11 mouse cellular contexts compared by ENCODE assay signal in the genomic region with DNA sequence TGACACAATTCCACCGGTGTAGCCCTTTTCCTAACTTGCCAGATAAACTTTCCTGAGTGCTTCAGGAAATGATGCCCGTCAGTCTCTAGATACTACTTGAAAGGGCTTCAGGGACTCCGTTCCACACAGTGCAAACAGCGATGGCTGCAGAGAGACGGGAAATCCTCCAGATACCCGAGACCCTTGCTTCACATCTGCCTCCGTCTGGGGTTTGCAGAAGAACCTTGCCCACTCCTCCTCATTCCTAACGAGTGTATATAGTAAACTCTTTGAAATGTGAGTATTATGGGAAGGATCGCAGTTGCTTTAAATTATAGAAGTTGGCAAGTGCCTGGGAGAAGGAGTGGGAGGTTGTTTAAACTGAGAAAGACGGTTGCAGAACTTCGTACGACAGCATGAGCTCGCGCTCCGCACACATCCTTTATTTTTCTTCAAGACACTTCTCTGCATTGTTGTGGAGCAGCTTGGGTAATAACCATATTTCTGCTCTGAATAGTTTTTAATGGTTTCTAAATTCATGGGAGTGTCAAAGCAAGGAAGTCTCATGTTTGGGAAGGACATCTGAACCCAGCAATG. TPM values are rescaled to one million over a fixed set of nuclear protein-coding genes. Genes with fewer than 3 reads are reported as not detected.
DNase-seq lines count a peak whose midpoint lies in the region; ATAC-seq and TF ChIP-seq lines count a peak whose summit lies in the region.
"Had no signal": no experiment of that assay in that cellular context is flagged by ENCODE, and none has a peak within 500 bp of the region (broad histone marks: within the 10 kb centered on the region; RNA-seq: fewer than 3 reads in every experiment).

A gene (plus strand): TSS at position 138 of the 576 bp plus-strand sequence.

- H3K4me3 ChIP-seq in liver, adult 2 months (ENCODE audit: insufficient read depth, low read depth, low read length), result peak within 1 kb of the TSS; percentile 35; the same call in 1 of the 2 replicates
- H3K4me3 ChIP-seq in embryonic fibroblast, embryonic 13.5 days (ENCODE audit: insufficient read depth, low read length), result peak within 1 kb of the TSS; percentile 13; the same call in 1 of the 2 replicates
- H3K4me3 ChIP-seq in limb, embryonic 10.5 days, result peak within 1 kb of the TSS; percentile 21
- no peak within 1 kb of the TSS for H3K4me3 ChIP-seq in forebrain, embryonic 14.5 days (ENCODE audit: low read depth, low read length)
- H3K4me3 ChIP-seq: hindbrain, embryonic 15.5 days; midbrain, embryonic 13.5 days had no signal

- TF ChIP-seq POLR2A in liver, adult 2 months (IDR thresholded peaks at IDR 0.05; ENCODE audit: extremely low read depth, insufficient read depth, low read length), result no peak
- no peak for TF ChIP-seq POLR2A in embryonic fibroblast, embryonic 13.5 days (IDR thresholded peaks at IDR 0.05; ENCODE audit: low read depth, low read length)

- H3K27me3 ChIP-seq in liver, adult 2 months (ENCODE audit: control insufficient read depth, insufficient read depth, low read length), result no peaks in the 10 kb centered on the region; the same call in 1 of the 2 replicates
- H3K27me3 ChIP-seq in limb, embryonic 10.5 days (ENCODE audit: low read depth, poor library complexity, severe bottlenecking), result no peaks in the 10 kb centered on the region
- no peaks in the 10 kb centered on the region for H3K27me3 ChIP-seq in forebrain, embryonic 14.5 days (replicated peaks; ENCODE audit: control insufficient read depth, insufficient read depth, low read length)
- H3K27me3 ChIP-seq: hindbrain, embryonic 15.5 days; midbrain, embryonic 13.5 days; Patski had no signal

- no peak within 1 kb of the TSS for H3K9ac ChIP-seq in liver, adult 2 months (ENCODE audit: low read depth, low read length)
- H3K9ac ChIP-seq in forebrain, embryonic 14.5 days (ENCODE audit: low read length), result no peak within 1 kb of the TSS
- H3K9ac ChIP-seq: hindbrain, embryonic 15.5 days; midbrain, embryonic 13.5 days had no signal

- no peaks in the 10 kb centered on the region for H3K9me3 ChIP-seq in limb, embryonic 10.5 days (replicated peaks)
- no peaks in the 10 kb centered on the region for H3K9me3 ChIP-seq in forebrain, embryonic 14.5 days (replicated peaks; ENCODE audit: control insufficient read depth, low read length)
- H3K9me3 ChIP-seq: hindbrain, embryonic 15.5 days; midbrain, embryonic 13.5 days had no signal

- no peaks in the 10 kb centered on the region for H3K36me3 ChIP-seq in liver, adult 2 months (ENCODE audit: control insufficient read depth, insufficient read depth, low read length)
- no peaks in the 10 kb centered on the region for H3K36me3 ChIP-seq in limb, embryonic 10.5 days
- H3K36me3 ChIP-seq in forebrain, embryonic 14.5 days (ENCODE audit: control insufficient read depth, insufficient read depth, low read length), result no peaks in the 10 kb centered on the region
- H3K36me3 ChIP-seq: hindbrain, embryonic 15.5 days; midbrain, embryonic 13.5 days had no signal

- H3K4me2 ChIP-seq in forebrain, embryonic 14.5 days (ENCODE audit: low read length), result no peak within 1 kb of the TSS
- H3K4me2 ChIP-seq: hindbrain, embryonic 15.5 days; midbrain, embryonic 13.5 days had no signal

- no peaks in the 10 kb centered on the region for H3K4me1 ChIP-seq in liver, adult 2 months (ENCODE audit: control insufficient read depth, insufficient read depth, low read length)
- no peaks in the 10 kb centered on the region; the same call in 1 of the 2 replicates for H3K4me1 ChIP-seq in embryonic fibroblast, embryonic 13.5 days (ENCODE audit: control insufficient read depth, insufficient read depth, low read length)
- peaks cover 18% of the 10 kb centered on the region for H3K4me1 ChIP-seq in limb, embryonic 10.5 days
- H3K4me1 ChIP-seq in forebrain, embryonic 14.5 days (ENCODE audit: control insufficient read depth, insufficient read depth, low read length), result no peaks in the 10 kb centered on the region
- H3K4me1 ChIP-seq: hindbrain, embryonic 15.5 days; midbrain, embryonic 13.5 days had no signal

- no peak for DNase-seq in liver, adult 2 months (ENCODE audit: extremely low read depth, low read depth, low spot score)
- DNase-seq in liver, result no peak
- DNase-seq in limb, embryonic 10.5 days (ENCODE audit: low spot score), result no peak
- DNase-seq in right cerebral cortex, postnatal 36 days (ENCODE audit: low spot score in 2 of 2), result peak; percentile 7 to 10
- no peak for DNase-seq in forebrain, embryonic 14.5 days (ENCODE audit: low spot score)
- no peak for DNase-seq in gastrocnemius, adult 18-20 months (ENCODE audit: low spot score)
- DNase-seq: thymus, postnatal 14 days had no signal

- no peak for TF ChIP-seq CTCF in liver, adult 2 months (IDR thresholded peaks at IDR 0.05; ENCODE audit: low read depth, low read length)
- TF ChIP-seq CTCF in embryonic fibroblast, embryonic 13.5 days (IDR thresholded peaks at IDR 0.05; ENCODE audit: borderline replicate concordance, insufficient read depth, low read length), result no peak

- no peak for ATAC-seq in forebrain, embryonic 14.5 days
- ATAC-seq: midbrain, embryonic 13.5 days; Patski had no signal

- H3K27ac ChIP-seq in liver, adult 2 months (replicated peaks; ENCODE audit: insufficient read depth, low read depth, low read length), result no peak within 1 kb of the TSS
- peak within 1 kb of the TSS; percentile 37; the same call in 1 of the 2 replicates for H3K27ac ChIP-seq in embryonic fibroblast, embryonic 13.5 days (ENCODE audit: insufficient read depth, low read length)
- H3K27ac ChIP-seq in limb, embryonic 10.5 days, result no peak within 1 kb of the TSS
- no peak within 1 kb of the TSS for H3K27ac ChIP-seq in forebrain, embryonic 14.5 days (ENCODE audit: low read depth, low read length)
- H3K27ac ChIP-seq: hindbrain, embryonic 15.5 days; midbrain, embryonic 13.5 days had no signal

- no peaks in the 10 kb centered on the region for H3K79me2 ChIP-seq in liver, adult 2 months (ENCODE audit: control insufficient read depth, insufficient read depth, low read length)

- 51% methylated on average over 15 of the region's 15 CpGs for WGBS in liver, adult 2 months
- 28% methylated on average over 15 of the region's 15 CpGs for WGBS in limb, embryonic 10.5 days
- 76% methylated on average over 15 of the region's 15 CpGs for WGBS in forebrain, embryonic 14.5 days

RNA-seq across cellular contexts. Expression of the gene that starts here (rescaled TPM):
- 0.65 and 1.3 TPM in 2 replicates for total RNA-seq in liver, adult 2 months (2014; rRNA removed)
- polyA plus RNA-seq in liver, adult 2 months (2012; rRNA removed), result 0.62 and 0.69 TPM in 2 replicates
- polyA plus RNA-seq in embryonic fibroblast, embryonic 13.5 days (2011; ENCODE audit: insufficient read length, low read depth, missing spikeins), result 1.0 and 4.8 TPM in 2 replicates
- 1.3 and 1.6 TPM in 2 replicates for polyA plus RNA-seq in limb, embryonic 10.5 days (2016; fragmentation: Nextera tagmentation; extraction: Ambion mirVana)
- polyA plus RNA-seq in forebrain, embryonic 14.5 days (2014; fragmentation: Nextera tagmentation; extraction: Ambion mirVana), result 1.1 and 1.8 TPM in 2 replicates
- 1 to 10 TPM in 1 of 2 experiments, under 1 TPM in 1; 0.46 to 1.1 TPM for total RNA-seq in gastrocnemius, adult 18-20 months (2021)

Comparison
In these comparisons a context has a peak if more than half of its experiments do, and no peak if none do; other contexts are left out.
1. DNase-seq: peak in right cerebral cortex, postnatal 36 days (2 of 2); none in liver, adult 2 months (single experiment), liver (single experiment), limb, embryonic 10.5 days (single experiment), forebrain, embryonic 14.5 days (single experiment) and gastrocnemius, adult 18-20 months (single experiment).